Mouse (Mus musculus) liver, adult 2 months (tissue): ENCODE measurements around the gene Tmem123.

ENCODE experiments used
- CTCF ChIP-seq: fragments of 200-500 bp; IDR thresholded peaks from 2 replicates; pipeline ENCODE4 v1.5.1; 2011; ENCODE audit warnings: low read depth, low read length, control low read depth
- POLR2A ChIP-seq: fragments of 200-500 bp; IDR thresholded peaks from 2 replicates; pipeline ENCODE4 v1.6.1; 2011; ENCODE audit warnings: low read length, control low read depth; ENCODE audit not compliant: insufficient read depth; ENCODE audit errors: extremely low read depth

- no peak for TF ChIP-seq POLR2A
- no peak for TF ChIP-seq CTCF
Measured at GRCm38 (mm10) chr9:7779786-7780185, 15.9 kb downstream of the Tmem123 start.
